Mouse (Mus musculus): ENCODE measurements around the gene Vps41. TPM values are rescaled to one million over a fixed set of nuclear protein-coding genes. Genes with fewer than 3 reads are reported as not detected.

Gene Vps41
- total RNA-seq (2023) = 24.5 and 28.5 TPM in 2 replicates

GRCm38 (mm10) chr13:18717185-18717584 lies at the start of gene Vps41:
Gene Vps41, plus strand, starts transcription at chr13:18717286.

Other genes starting within 250 kb of the Vps41 start
- gene Amph, start 230.9 kb downstream of the Vps41 start, total RNA-seq (2023) = not detected in 2 replicates

Data from neutrophil, adult 65 days (primary cell).